ENCODE assay signal across 8 mouse cellular contexts in genomic region chr11:117174098-117174892, GRCm38 (mm10). TPM values are rescaled to one million over a fixed set of nuclear protein-coding genes. Genes with fewer than 3 reads are reported as not detected.
A peak's percentile ranks its signal among the peaks of the same experiment; 100 is the strongest.
DNase-seq lines count a peak whose midpoint lies in the region; ATAC-seq and TF ChIP-seq lines count a peak whose summit lies in the region.

No protein-coding gene starts in this region.

- H3K4me3 ChIP-seq in lung, postnatal 0 days (ENCODE audit: low read depth, low read length), result peak overlapping the region; percentile 23; the same call in 1 of the 2 replicates
- H3K4me3 ChIP-seq in forebrain, embryonic 13.5 days, result peak overlapping the region; percentile 25
- H3K4me3 ChIP-seq in limb, embryonic 10.5 days, result peak overlapping the region; percentile 37
- H3K4me3 ChIP-seq in small intestine, adult 2 months (ENCODE audit: low read depth, low read length), result peak overlapping the region; percentile 49; the same call in 1 of the 2 replicates

- TF ChIP-seq CTCF in lung, postnatal 0 days (IDR thresholded peaks at IDR 0.05), result no peak
- TF ChIP-seq CTCF in small intestine, adult 2 months (IDR thresholded peaks at IDR 0.05; ENCODE audit: extremely low read depth, insufficient read length, insufficient replicate concordance, low read depth, low read length), result no peak

- H3K27me3 ChIP-seq in lung, postnatal 0 days (replicated peaks; ENCODE audit: insufficient read depth, low read length), result no peaks in the 10 kb centered on the region
- no peaks in the 10 kb centered on the region for H3K27me3 ChIP-seq in forebrain, embryonic 13.5 days
- H3K27me3 ChIP-seq in limb, embryonic 10.5 days (ENCODE audit: low read depth, poor library complexity, severe bottlenecking), result no peaks in the 10 kb centered on the region
- H3K27me3 ChIP-seq in small intestine, adult 2 months (ENCODE audit: control insufficient read depth, insufficient read depth, low read length), result no peaks in the 10 kb centered on the region

- H3K9ac ChIP-seq in lung, postnatal 0 days (replicated peaks; ENCODE audit: low read depth), result no peak overlapping the region
- peak overlapping the region; percentile 5; the same call in 1 of the 2 replicates for H3K9ac ChIP-seq in forebrain, embryonic 13.5 days

- DNase-seq in lung, postnatal 0 days (ENCODE audit: low spot score), result no peak
- no peak for DNase-seq in lung, postnatal 25 days (ENCODE audit: low spot score)
- DNase-seq in limb, embryonic 10.5 days (ENCODE audit: low spot score), result no peak
- DNase-seq in ovary, adult 18-20 months (ENCODE audit: low spot score), result no peak
- DNase-seq in spleen, adult 18-20 months, result no peak

- ATAC-seq in lung, postnatal 0 days, result no peak
- no peak for ATAC-seq in forebrain, embryonic 13.5 days
- no peak for ATAC-seq in cerebellum, adult (ENCODE audit: insufficient number of reproducible peaks, low FRiP score, low TSS enrichment)

- no peaks in the 10 kb centered on the region for H3K36me3 ChIP-seq in lung, postnatal 0 days (ENCODE audit: insufficient read depth, low read length)
- no peaks in the 10 kb centered on the region for H3K36me3 ChIP-seq in forebrain, embryonic 13.5 days (ENCODE audit: poor library complexity, severe bottlenecking)
- no peaks in the 10 kb centered on the region for H3K36me3 ChIP-seq in limb, embryonic 10.5 days
- H3K36me3 ChIP-seq in small intestine, adult 2 months (ENCODE audit: control insufficient read depth, insufficient read depth, low read length), result no peaks in the 10 kb centered on the region

- no peak for TF ChIP-seq EP300 in lung, postnatal 0 days (IDR thresholded peaks at IDR 0.05)

- peak overlapping the region; percentile 45 for H3K4me2 ChIP-seq in lung, postnatal 0 days (replicated peaks; ENCODE audit: low read depth, low read length)
- peak overlapping the region; percentile 49 for H3K4me2 ChIP-seq in forebrain, embryonic 13.5 days

- TF ChIP-seq POLR2A in small intestine, adult 2 months (IDR thresholded peaks at IDR 0.05; ENCODE audit: low read depth, low read length), result no peak

- H3K9me3 ChIP-seq in lung, postnatal 0 days (ENCODE audit: low read length), result no peaks in the 10 kb centered on the region
- H3K9me3 ChIP-seq in forebrain, embryonic 13.5 days (replicated peaks), result no peaks in the 10 kb centered on the region
- no peaks in the 10 kb centered on the region for H3K9me3 ChIP-seq in limb, embryonic 10.5 days (replicated peaks)

- H3K27ac ChIP-seq in lung, postnatal 0 days (ENCODE audit: low read length), result no peak overlapping the region
- H3K27ac ChIP-seq in forebrain, embryonic 13.5 days, result peak overlapping the region; percentile 54
- peak overlapping the region; percentile 42 for H3K27ac ChIP-seq in limb, embryonic 10.5 days
- no peak overlapping the region for H3K27ac ChIP-seq in small intestine, adult 2 months (ENCODE audit: insufficient read depth, low read depth, low read length)

- H3K4me1 ChIP-seq in lung, postnatal 0 days (ENCODE audit: insufficient read depth, low read depth, low read length), result no peaks in the 10 kb centered on the region; the same call in 1 of the 2 replicates
- peaks cover 28% of the 10 kb centered on the region for H3K4me1 ChIP-seq in forebrain, embryonic 13.5 days
- peaks cover 31% of the 10 kb centered on the region for H3K4me1 ChIP-seq in limb, embryonic 10.5 days
- H3K4me1 ChIP-seq in small intestine, adult 2 months (ENCODE audit: control insufficient read depth, insufficient read depth, insufficient read length, low read length), result peaks cover 21% of the 10 kb centered on the region

- WGBS in lung, postnatal 0 days, result 28% methylated on average over 18 of the region's 18 CpGs
- 42% methylated on average over 18 of the region's 18 CpGs for WGBS in forebrain, embryonic 13.5 days
- 57% methylated on average over 18 of the region's 18 CpGs for WGBS in limb, embryonic 10.5 days
- WGBS in small intestine, adult 2 months, result 30% methylated on average over 18 of the region's 18 CpGs

RNA-seq across cellular contexts. Expression of gene Sept9, which starts 25.2 kb away (rescaled TPM):
- polyA plus RNA-seq in lung, postnatal 0 days (2015; fragmentation: Nextera tagmentation; extraction: Ambion mirVana), result 52.5 and 56.1 TPM in 2 replicates
- 142 and 148 TPM in 2 replicates for polyA plus RNA-seq in forebrain, embryonic 13.5 days (2015; fragmentation: Nextera tagmentation; extraction: Ambion mirVana)
- 265 and 282 TPM in 2 replicates for polyA plus RNA-seq in limb, embryonic 10.5 days (2016; fragmentation: Nextera tagmentation; extraction: Ambion mirVana)
- 17.0 and 31.0 TPM in 2 replicates for polyA plus RNA-seq in small intestine, adult 2 months (2012; rRNA removed)

RNA-seq across cellular contexts. Expression of gene Sec14l1, which starts 59.3 kb away (rescaled TPM):
- polyA plus RNA-seq in lung, postnatal 0 days (2015; fragmentation: Nextera tagmentation; extraction: Ambion mirVana), result 62.2 and 62.4 TPM in 2 replicates
- 60.3 and 62.1 TPM in 2 replicates for polyA plus RNA-seq in forebrain, embryonic 13.5 days (2015; fragmentation: Nextera tagmentation; extraction: Ambion mirVana)
- polyA plus RNA-seq in limb, embryonic 10.5 days (2016; fragmentation: Nextera tagmentation; extraction: Ambion mirVana), result 40.1 and 47.8 TPM in 2 replicates
- polyA plus RNA-seq in small intestine, adult 2 months (2012; rRNA removed), result 32.6 and 49.2 TPM in 2 replicates

Comparison
In these comparisons a context has a peak if more than half of its experiments do, and no peak if none do; other contexts are left out.
1. H3K27ac ChIP-seq: peak in forebrain, embryonic 13.5 days (single experiment) and limb, embryonic 10.5 days (single experiment); none in lung, postnatal 0 days (single experiment) and small intestine, adult 2 months (single experiment).
2. Peak in every context shown above with its lines, with median percentiles within 50 percentile points of each other: H3K4me3 ChIP-seq.